Mouse (Mus musculus) ES-Bruce4 (cell line): ENCODE results near the gene Hoxa3. TPM values are rescaled to one million over a fixed set of nuclear protein-coding genes. Genes with fewer than 3 reads are reported as not detected.
A peak's percentile ranks its signal among the peaks of the same experiment; 100 is the strongest.

Experiments
- H3K27ac ChIP-seq: 2 replicates; pipeline ENCODE4 v1.5.1; 2012; ENCODE audit warnings: low read length, inconsistent platforms; ENCODE audit not compliant: insufficient read depth
- H3K27me3 ChIP-seq: 2 replicates; pipeline ENCODE4 v1.6.1; 2012; ENCODE audit warnings: mild to moderate bottlenecking, low read length, inconsistent platforms; ENCODE audit not compliant: control insufficient read depth, poor library complexity, insufficient read depth, severe bottlenecking
- H3K36me3 ChIP-seq: 2 replicates; pipeline ENCODE4 v1.6.1; 2012; ENCODE audit warnings: inconsistent platforms, mild to moderate bottlenecking, low read length, moderate library complexity; ENCODE audit not compliant: control insufficient read depth, poor library complexity, insufficient read depth, severe bottlenecking
- H3K4me1 ChIP-seq: one replicate; pipeline ENCODE4 v1.8.1; 2011; ENCODE audit warnings: low read length; ENCODE audit not compliant: control insufficient read depth, insufficient read depth
- H3K4me3 ChIP-seq: 2 replicates; pipeline ENCODE4 v1.5.1; 2011; ENCODE audit warnings: low read depth, mild to moderate bottlenecking, low read length
- H3K9ac ChIP-seq: 2 replicates; pipeline ENCODE4 v1.6.1; 2012; ENCODE audit warnings: low read depth, mild to moderate bottlenecking, inconsistent platforms; ENCODE audit not compliant: poor library complexity, severe bottlenecking
- H3K9me3 ChIP-seq: replicated peaks from 2 replicates; pipeline ENCODE4 v1.6.1; 2012; ENCODE audit warnings: mild to moderate bottlenecking, low read length, inconsistent platforms; ENCODE audit not compliant: control insufficient read depth, poor library complexity, insufficient read depth, severe bottlenecking
- CTCF ChIP-seq: IDR thresholded peaks from one replicate; pipeline ENCODE4 v1.8.1; 2011; ENCODE audit warnings: low read depth, low read length
- EP300 ChIP-seq: IDR thresholded peaks from 2 replicates; pipeline ENCODE4 v1.6.1; 2011; ENCODE audit warnings: low read depth, low read length; ENCODE audit not compliant: insufficient read depth
- POLR2A ChIP-seq: IDR thresholded peaks from one replicate; pipeline ENCODE4 v1.8.1; 2011; ENCODE audit warnings: low read length; ENCODE audit not compliant: insufficient read depth
- polyA plus RNA-seq: library from polyadenylated mRNA; stranded (reverse); fragments of >200 nt; gene quantifications from 2 replicates; pipeline ENCODE4 v1.2.4, GENCODE M21; 2011; ENCODE audit warnings: low read depth; ENCODE audit not compliant: missing spikeins, insufficient read depth, insufficient read length

The Hoxa3 gene
- polyA plus RNA-seq, 1 experiment: 0.25 TPM

GRCm38 (mm10) chr6:52159979-52160378, 53.2 kb downstream of the Hoxa3 start:
- Histone ChIP-seq H3K4me3 (no peak overlapping the region), H3K4me1 (peaks cover 7% of the 10 kb centered on the region), H3K9me3 (no peaks in the 10 kb centered on the region), H3K36me3 (no peaks in the 10 kb centered on the region), H3K27me3 (peaks cover 32% of the 10 kb centered on the region), H3K9ac (no peak overlapping the region), H3K27ac (no peak overlapping the region)
- no peak for TF ChIP-seq EP300
- TF ChIP-seq POLR2A: no peak
- TF ChIP-seq CTCF: no peak

GRCm38 (mm10) chr6:52159164-52159761, 53.9 kb downstream of the Hoxa3 start:
- Histone ChIP-seq H3K4me3 (peak overlapping the region; percentile 89), H3K27me3 (peaks cover 25% of the 10 kb centered on the region), H3K27ac (no peak overlapping the region), H3K9ac (peak overlapping the region; percentile 90), H3K4me1 (peaks cover 7% of the 10 kb centered on the region), H3K9me3 (no peaks in the 10 kb centered on the region), H3K36me3 (no peaks in the 10 kb centered on the region)
- TF ChIP-seq EP300 (no peak), POLR2A (no peak), CTCF (no peak)

- H3K27ac ChIP-seq: no peak within 1 kb of the TSS
Observed at GRCm38 (mm10) chr6:52158276-52159051, 54.7 kb downstream of the Hoxa3 start, which contains the start of gene Hoxa1. Gene Hoxa1 (minus strand): TSS chr6:52158317.

GRCm38 (mm10) chr6:52157466-52158275, 55.5 kb downstream of the Hoxa3 start:
- Histone ChIP-seq H3K9ac (peak overlapping the region; percentile 90), H3K9me3 (no peaks in the 10 kb centered on the region), H3K4me1 (peaks cover 5% of the 10 kb centered on the region), H3K27ac (no peak overlapping the region), H3K4me3 (peak overlapping the region; percentile 89), H3K27me3 (peaks cover 17% of the 10 kb centered on the region), H3K36me3 (no peaks in the 10 kb centered on the region)
- TF ChIP-seq POLR2A: no peak
- no peak for TF ChIP-seq CTCF
- TF ChIP-seq EP300: no peak

More at GRCm38 (mm10) chr6:52158276-52159051, 54.7 kb downstream of the Hoxa3 start, which contains the start of gene Hoxa1:
- Histone ChIP-seq H3K36me3 (no peaks in the 10 kb centered on the region), H3K9ac (peak within 1 kb of the TSS; percentile 90), H3K4me3 (peak within 1 kb of the TSS; percentile 89), H3K9me3 (no peaks in the 10 kb centered on the region), H3K27me3 (peaks cover 21% of the 10 kb centered on the region), H3K4me1 (peaks cover 7% of the 10 kb centered on the region)
- TF ChIP-seq EP300 (peak; percentile 77; the same call in 1 of the 2 replicates), CTCF (no peak)

- peaks cover 5% of the 10 kb centered on the region for H3K4me1 ChIP-seq
- no peak overlapping the region for H3K27ac ChIP-seq
- H3K9me3 ChIP-seq: no peaks in the 10 kb centered on the region
- no peak overlapping the region for H3K4me3 ChIP-seq
- TF ChIP-seq POLR2A (no peak), CTCF (no peak)
- H3K36me3 ChIP-seq: no peaks in the 10 kb centered on the region
- H3K9ac ChIP-seq: no peak overlapping the region
- H3K27me3 ChIP-seq: peaks cover 19% of the 10 kb centered on the region
Observed at GRCm38 (mm10) chr6:52156551-52157200, 56.5 kb downstream of the Hoxa3 start.
